Mouse (Mus musculus) embryonic facial prominence, embryonic 15.5 days (tissue): ENCODE data around the gene Dnah14. TPM values are rescaled to one million over a fixed set of nuclear protein-coding genes. Genes with fewer than 3 reads are reported as not detected.
A peak's percentile ranks its signal among the peaks of the same experiment; 100 is the strongest.

ENCODE experiments used
- ATAC-seq: fragments of 200-750 bp; cut with Nextera tagmentation; 2 replicates; pipeline ENCODE4 v1.8.0; 2017; ENCODE audit warnings: low read depth, moderate TSS enrichment; ENCODE audit not compliant: insufficient number of reproducible peaks, low FRiP score, low TSS enrichment
- H3K27ac ChIP-seq: fragments of 300-500 bp; sonication (generic); replicated peaks from 2 replicates; pipeline ENCODE4 v1.5.1; 2015; ENCODE audit warnings: mild to moderate bottlenecking, inconsistent platforms
- H3K27me3 ChIP-seq: fragments of 300-500 bp; sonication (generic); 2 replicates; pipeline ENCODE4 v1.6.1; 2015; ENCODE audit warnings: inconsistent platforms
- H3K36me3 ChIP-seq: fragments of 300-500 bp; sonication (generic); 2 replicates; pipeline ENCODE4 v1.6.1; 2015; ENCODE audit warnings: mild to moderate bottlenecking, inconsistent platforms
- H3K4me1 ChIP-seq: fragments of 300-500 bp; sonication (generic); 2 replicates; pipeline ENCODE4 v1.6.1; 2015; ENCODE audit warnings: inconsistent platforms
- H3K4me2 ChIP-seq: fragments of 300-500 bp; sonication (generic); replicated peaks from 2 replicates; pipeline ENCODE4 v1.6.1; 2015; ENCODE audit warnings: mild to moderate bottlenecking, inconsistent platforms
- H3K4me3 ChIP-seq: fragments of 300-500 bp; sonication (generic); replicated peaks from 2 replicates; pipeline ENCODE4 v1.5.1; 2015; ENCODE audit warnings: mild to moderate bottlenecking, inconsistent platforms
- H3K9ac ChIP-seq: fragments of 300-500 bp; sonication (generic); 2 replicates; pipeline ENCODE4 v1.6.1; 2015; ENCODE audit warnings: inconsistent platforms
- H3K9me3 ChIP-seq: fragments of 300-500 bp; sonication (generic); replicated peaks from 2 replicates; pipeline ENCODE4 v1.6.1; 2016; ENCODE audit warnings: inconsistent platforms
- WGBS: fragments of 180-500 bp; shearing (Covaris S2); methylation state at CpG from one replicate; pipeline ENCODE4 v1.1.7; 2015; 5-methylcytosine and 5-hydroxymethylcytosine counted together
- polyA plus RNA-seq: library from polyadenylated mRNA; unstranded; fragments of >200 nt; fragmentation: Nextera tagmentation; extraction: Ambion mirVana; gene quantifications from 2 replicates; pipeline ENCODE4 v1.2.1, GENCODE M21; 2015

The Dnah14 gene
- polyA plus RNA-seq, 1 experiment from 2014 or later: 1.4 TPM

- H3K4me2 ChIP-seq: no peak overlapping the region
- H3K4me1 ChIP-seq: no peaks in the 10 kb centered on the region
- H3K27ac ChIP-seq: no peak overlapping the region
- H3K27me3 ChIP-seq: no peaks in the 10 kb centered on the region
- H3K9me3 ChIP-seq: no peaks in the 10 kb centered on the region
- H3K4me3 ChIP-seq: no peak overlapping the region
- no peaks in the 10 kb centered on the region for H3K36me3 ChIP-seq
- WGBS: 86% methylated on average over 3 of the region's 3 CpGs
- ATAC-seq: no peak
- H3K9ac ChIP-seq: no peak overlapping the region
Measured at GRCm38 (mm10) chr1:181799911-181800310, 223.6 kb downstream of the Dnah14 start.

DNA sequence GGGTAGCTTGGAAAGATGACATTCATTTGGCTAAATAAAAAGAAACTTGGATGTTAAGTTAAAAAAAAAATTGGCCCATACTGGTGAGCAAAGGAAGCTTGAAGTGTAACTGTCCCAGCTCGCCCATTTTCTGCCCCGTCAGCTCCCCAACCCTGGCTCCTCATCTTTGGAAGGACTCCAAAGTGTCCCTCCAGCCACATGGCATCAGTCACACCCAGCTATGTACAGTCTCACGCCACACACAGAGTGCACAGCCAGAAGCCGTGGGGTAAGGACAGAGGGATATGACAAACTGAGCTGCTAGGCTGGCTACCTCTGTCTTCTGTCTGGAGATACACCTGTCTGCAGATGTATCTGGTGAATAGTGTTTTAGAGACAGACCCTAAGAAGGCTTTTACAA, 224.3 kb downstream of the Dnah14 start:
- 83% methylated on average over 4 of the region's 4 CpGs for WGBS
- ATAC-seq: no peak
- no peak overlapping the region for H3K4me3 ChIP-seq
- H3K36me3 ChIP-seq: no peaks in the 10 kb centered on the region
- H3K27ac ChIP-seq: no peak overlapping the region
- H3K27me3 ChIP-seq: no peaks in the 10 kb centered on the region
- H3K9me3 ChIP-seq: no peaks in the 10 kb centered on the region
- H3K9ac ChIP-seq: no peak overlapping the region
- no peak overlapping the region for H3K4me2 ChIP-seq
- no peaks in the 10 kb centered on the region for H3K4me1 ChIP-seq

DNA sequence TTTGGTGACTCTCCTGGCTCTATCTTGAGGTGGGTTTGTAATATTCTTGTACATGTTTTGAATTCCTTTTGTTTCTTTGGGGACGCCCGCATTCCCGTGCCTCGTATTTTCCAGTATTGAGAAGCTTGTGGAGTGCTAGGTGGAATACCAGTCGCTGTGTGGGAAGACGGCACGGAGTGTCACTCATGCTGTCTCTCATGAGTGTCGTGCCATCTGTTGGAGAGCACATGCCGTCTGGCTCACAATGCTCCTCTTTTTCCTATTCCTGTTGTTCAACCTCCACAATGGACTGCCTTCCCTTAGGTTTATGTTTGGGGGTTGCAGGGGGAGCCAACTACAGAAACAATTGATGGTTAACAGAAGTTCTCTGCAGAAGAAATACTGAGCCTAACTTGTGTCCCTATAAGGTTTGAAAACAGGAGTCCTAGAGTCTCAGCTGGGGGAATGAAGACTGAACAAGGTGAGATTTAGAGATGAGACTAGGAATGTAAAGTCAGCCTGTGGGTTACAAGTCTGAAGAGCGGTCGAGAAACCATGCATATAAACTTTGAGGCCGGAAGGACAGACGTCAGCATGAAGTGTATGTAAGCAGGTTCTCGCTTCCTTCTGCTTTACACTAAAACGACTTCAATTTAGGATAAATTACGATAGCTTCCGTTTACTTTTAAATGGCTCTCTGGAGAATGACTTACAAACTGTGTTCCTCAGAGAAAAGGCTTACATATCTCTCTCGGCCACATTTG, 235.3 kb downstream of the Dnah14 start:
- H3K36me3 ChIP-seq: peaks cover 22% of the 10 kb centered on the region
- WGBS: 83% methylated on average over 18 of the region's 18 CpGs
- H3K9me3 ChIP-seq: no peaks in the 10 kb centered on the region
- no peaks in the 10 kb centered on the region for H3K4me1 ChIP-seq
- H3K4me2 ChIP-seq: no peak overlapping the region
- no peak for ATAC-seq
- no peaks in the 10 kb centered on the region for H3K27me3 ChIP-seq
- no peak overlapping the region for H3K4me3 ChIP-seq
- H3K9ac ChIP-seq: no peak overlapping the region
- H3K27ac ChIP-seq: no peak overlapping the region

DNA sequence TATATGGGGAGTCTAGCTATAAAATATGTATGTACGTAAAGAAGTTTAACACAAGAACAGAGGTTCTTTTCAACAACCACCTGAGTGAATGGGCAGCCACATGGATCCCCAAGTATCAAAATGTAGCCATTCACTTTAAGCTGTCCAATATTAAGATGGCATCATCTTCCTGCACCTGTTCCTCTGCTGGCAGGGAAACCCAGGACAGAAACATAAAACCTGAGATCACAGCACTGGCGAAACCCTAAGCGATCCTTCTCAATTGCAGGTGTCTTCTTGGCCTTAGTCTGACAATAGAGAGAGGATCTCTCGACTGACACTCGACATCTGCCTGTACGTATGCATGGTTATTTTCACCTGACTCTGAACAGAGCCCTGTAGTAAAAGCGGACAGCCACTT, 250.4 kb downstream of the Dnah14 start:
- ATAC-seq: no peak
- Histone ChIP-seq H3K27me3 (no peaks in the 10 kb centered on the region), H3K9ac (no peak overlapping the region), H3K36me3 (peaks cover 87% of the 10 kb centered on the region), H3K9me3 (no peaks in the 10 kb centered on the region), H3K4me3 (no peak overlapping the region), H3K27ac (no peak overlapping the region), H3K4me2 (no peak overlapping the region), H3K4me1 (no peaks in the 10 kb centered on the region)
- WGBS: 87% methylated on average over 7 of the region's 7 CpGs

DNA sequence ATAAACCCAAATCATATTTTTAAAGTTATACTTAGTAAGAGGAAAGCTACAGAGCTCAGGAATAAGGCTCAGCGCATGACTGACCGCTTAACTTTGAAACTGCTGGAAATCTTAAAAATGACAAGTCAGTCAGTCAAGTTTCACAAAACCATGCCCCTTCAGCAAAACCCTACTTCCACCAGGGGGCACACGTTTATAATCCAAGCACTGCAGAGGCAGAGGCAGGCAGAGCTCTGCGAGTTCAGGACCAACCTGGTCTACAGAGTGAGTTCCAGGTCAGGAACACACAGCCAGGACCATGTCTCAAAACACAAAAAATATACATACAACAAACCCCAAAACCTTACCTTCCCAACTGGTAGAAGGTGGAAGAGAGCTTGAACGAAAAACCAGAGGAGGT, 252.0 kb downstream of the Dnah14 start:
- 93% methylated on average over 5 of the region's 5 CpGs for WGBS
- Histone ChIP-seq H3K4me1 (no peaks in the 10 kb centered on the region), H3K9ac (no peak overlapping the region), H3K9me3 (no peaks in the 10 kb centered on the region), H3K4me3 (no peak overlapping the region), H3K36me3 (peaks cover 87% of the 10 kb centered on the region), H3K27ac (no peak overlapping the region), H3K27me3 (no peaks in the 10 kb centered on the region), H3K4me2 (no peak overlapping the region)
- ATAC-seq: no peak

- Histone ChIP-seq H3K4me3 (no peak overlapping the region), H3K9me3 (no peaks in the 10 kb centered on the region), H3K36me3 (peaks cover 86% of the 10 kb centered on the region), H3K4me2 (no peak overlapping the region), H3K27me3 (no peaks in the 10 kb centered on the region), H3K27ac (no peak overlapping the region), H3K4me1 (no peaks in the 10 kb centered on the region), H3K9ac (no peak overlapping the region)
- WGBS: 89% methylated on average over 5 of the region's 5 CpGs
- ATAC-seq: no peak
Measured at GRCm38 (mm10) chr1:181832720-181833119, 256.4 kb downstream of the Dnah14 start.

GRCm38 (mm10) chr1:181833143-181833542, 256.8 kb downstream of the Dnah14 start:
- Histone ChIP-seq H3K9ac (no peak overlapping the region), H3K9me3 (no peaks in the 10 kb centered on the region), H3K27me3 (no peaks in the 10 kb centered on the region), H3K4me3 (no peak overlapping the region), H3K36me3 (peaks cover 82% of the 10 kb centered on the region), H3K27ac (no peak overlapping the region), H3K4me2 (no peak overlapping the region), H3K4me1 (no peaks in the 10 kb centered on the region)
- ATAC-seq: no peak
- 68% methylated on average over 6 of the region's 6 CpGs for WGBS

GRCm38 (mm10) chr1:181838111-181838510, 261.8 kb downstream of the Dnah14 start:
- ATAC-seq: no peak
- Histone ChIP-seq H3K36me3 (peaks cover 33% of the 10 kb centered on the region), H3K4me1 (peaks cover 28% of the 10 kb centered on the region), H3K4me2 (no peak overlapping the region), H3K4me3 (no peak overlapping the region), H3K27ac (no peak overlapping the region), H3K9ac (no peak overlapping the region), H3K9me3 (no peaks in the 10 kb centered on the region), H3K27me3 (no peaks in the 10 kb centered on the region)
- 84% methylated on average over 5 of the region's 5 CpGs for WGBS

DNA sequence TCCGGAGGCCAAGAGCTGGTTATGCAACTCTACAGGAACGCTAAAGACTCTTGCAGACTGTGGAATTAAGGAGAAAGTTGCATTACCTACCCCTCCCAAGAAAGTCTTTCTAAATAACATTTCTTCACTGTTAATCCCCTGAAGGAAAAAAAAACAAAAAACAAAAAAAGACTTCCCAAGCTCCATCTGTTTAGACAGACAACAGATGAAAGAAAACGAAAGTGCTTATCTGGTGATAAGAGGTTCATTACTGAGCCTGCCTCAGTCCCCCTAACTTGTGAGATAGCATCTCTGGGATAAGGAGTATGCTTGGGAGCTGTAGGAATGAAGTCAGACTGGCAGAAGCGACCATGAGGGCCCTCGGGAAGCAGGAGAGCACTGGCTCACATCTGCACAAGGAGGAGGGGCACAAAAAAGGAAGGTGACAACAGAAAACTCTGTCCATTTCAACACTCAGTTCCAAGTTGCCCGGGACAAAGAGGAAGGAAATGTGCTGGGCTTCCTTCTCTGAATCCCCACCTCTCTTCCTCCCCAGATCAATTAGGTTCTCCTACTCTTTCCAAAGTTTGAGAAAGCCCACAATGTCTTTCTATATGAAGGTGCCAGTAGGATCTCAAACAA, 263.5 kb downstream of the Dnah14 start:
- H3K27ac ChIP-seq: no peak overlapping the region; the same call in 1 of the 2 replicates
- WGBS: 18% methylated on average over 6 of the region's 6 CpGs

GRCm38 (mm10) chr1:181841396-181841795, 265.0 kb downstream of the Dnah14 start:
- 0% methylated on average over 16 of the region's 16 CpGs for WGBS
- Histone ChIP-seq H3K9me3 (no peaks in the 10 kb centered on the region), H3K4me3 (peak overlapping the region; percentile 86), H3K9ac (peak overlapping the region; percentile 86), H3K4me2 (peak overlapping the region; percentile 78), H3K4me1 (peaks cover 31% of the 10 kb centered on the region), H3K36me3 (peaks cover 6% of the 10 kb centered on the region), H3K27ac (peak overlapping the region; percentile 95), H3K27me3 (no peaks in the 10 kb centered on the region)
- no peak for ATAC-seq

More for the DNA sequence above, 263.5 kb downstream of the Dnah14 start:
- no peaks in the 10 kb centered on the region for H3K9me3 ChIP-seq
- H3K27me3 ChIP-seq: no peaks in the 10 kb centered on the region
- peaks cover 22% of the 10 kb centered on the region for H3K36me3 ChIP-seq
- H3K4me2 ChIP-seq: peak overlapping the region; percentile 78
- no peak for ATAC-seq
- peaks cover 31% of the 10 kb centered on the region for H3K4me1 ChIP-seq
- H3K9ac ChIP-seq: no peak overlapping the region
- peak overlapping the region; percentile 86 for H3K4me3 ChIP-seq

DNA sequence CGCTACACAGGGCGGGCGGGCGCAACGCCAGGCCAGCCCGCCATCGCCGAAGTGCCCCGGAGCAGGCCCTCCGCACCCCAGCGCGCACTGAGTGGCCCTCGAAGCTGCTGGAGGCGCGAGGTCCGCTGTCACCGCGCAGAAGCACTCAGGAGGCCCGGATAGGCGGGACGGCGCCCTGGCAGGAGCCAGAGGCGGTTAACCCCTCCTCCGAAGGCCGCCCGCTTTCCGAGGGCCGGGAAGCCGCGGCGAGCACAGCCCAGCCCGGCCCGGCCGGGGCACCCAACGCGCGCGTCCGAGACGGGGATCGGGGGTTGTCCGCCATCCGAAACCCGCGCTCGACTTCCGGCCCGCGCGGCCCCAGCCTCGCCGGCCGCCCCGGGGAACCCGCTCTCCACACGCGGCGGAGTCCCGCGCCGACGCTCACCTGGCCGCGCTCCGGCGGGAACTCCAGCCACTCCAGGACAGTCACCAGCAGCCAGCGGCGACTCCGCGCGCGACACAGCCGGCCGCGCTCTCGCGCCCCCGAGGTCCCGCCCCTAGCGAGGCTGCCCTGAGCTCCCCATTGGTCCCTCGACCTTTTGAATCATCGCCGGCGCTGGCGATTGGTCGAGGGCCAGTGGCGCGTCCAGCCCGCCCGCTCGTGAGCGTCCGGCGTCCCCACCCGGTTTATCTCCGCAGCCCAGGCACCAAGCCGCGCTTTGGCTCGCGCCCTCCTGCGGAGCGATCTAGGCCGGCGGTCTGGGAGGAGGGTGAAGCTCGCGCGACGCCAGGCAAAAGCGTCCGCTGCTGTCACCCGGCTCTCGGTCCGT, 265.7 kb downstream of the Dnah14 start:
- ATAC-seq: peak; percentile 98
- Histone ChIP-seq H3K36me3 (no peaks in the 10 kb centered on the region), H3K4me1 (peaks cover 31% of the 10 kb centered on the region), H3K9ac (peak overlapping the region; percentile 86), H3K27ac (peak overlapping the region; percentile 95), H3K9me3 (no peaks in the 10 kb centered on the region), H3K4me2 (peak overlapping the region; percentile 78), H3K27me3 (no peaks in the 10 kb centered on the region), H3K4me3 (peak overlapping the region; percentile 86)
- WGBS: under 1% methylated on average over 107 of the region's 113 CpGs
